Mouse (Mus musculus): ENCODE results near the gene Zdhhc18.

Zdhhc18 gene

GRCm38 (mm10) chr4:133600306-133600705 lies 49.6 kb downstream of the Zdhhc18 start:
- no peak for DNase-seq

- peak; percentile 72 for DNase-seq
Observed at GRCm38 (mm10) chr4:133599571-133600073, 50.3 kb downstream of the Zdhhc18 start.

- DNase-seq, result no peak
Observed at GRCm38 (mm10) chr4:133599116-133599515, 50.8 kb downstream of the Zdhhc18 start.

GRCm38 (mm10) chr4:133598616-133599015 lies 51.3 kb downstream of the Zdhhc18 start:
- DNase-seq, result no peak

GRCm38 (mm10) chr4:133596084-133596483 lies 53.9 kb downstream of the Zdhhc18 start:
- DNase-seq, result no peak

- DNase-seq, result no peak
Observed at GRCm38 (mm10) chr4:133595538-133595937, 54.4 kb downstream of the Zdhhc18 start.

- DNase-seq, result peak; percentile 71
Observed at GRCm38 (mm10) chr4:133592570-133592969, 57.4 kb downstream of the Zdhhc18 start.

GRCm38 (mm10) chr4:133584059-133584951 lies 65.6 kb downstream of the Zdhhc18 start, which contains the start of gene Gpn2:
TSS of gene Gpn2 (plus strand) at chr4:133584362.
- peak; percentile 79 for DNase-seq

GRCm38 (mm10) chr4:133583690-133584058 lies 66.3 kb downstream of the Zdhhc18 start:
- DNase-seq, result no peak

- DNase-seq, result no peak
Observed at GRCm38 (mm10) chr4:133577983-133578382, 72.0 kb downstream of the Zdhhc18 start.

- no peak for DNase-seq
Observed at GRCm38 (mm10) chr4:133574843-133575202, 75.1 kb downstream of the Zdhhc18 start.

- DNase-seq, result peak; percentile 88
Observed at GRCm38 (mm10) chr4:133574070-133574842, 75.7 kb downstream of the Zdhhc18 start, which contains the start of gene Gpatch3. TSS of gene Gpatch3 (plus strand) at chr4:133574745.

- DNase-seq, result no peak
Observed at GRCm38 (mm10) chr4:133570066-133570466, 79.9 kb downstream of the Zdhhc18 start.

- DNase-seq, result no peak
Observed at GRCm38 (mm10) chr4:133569291-133570065, 80.5 kb downstream of the Zdhhc18 start.

GRCm38 (mm10) chr4:133567251-133567650 lies 82.7 kb downstream of the Zdhhc18 start:
- DNase-seq, result no peak

- peak; percentile 19 for DNase-seq
Observed at GRCm38 (mm10) chr4:133563123-133563571, 86.8 kb downstream of the Zdhhc18 start.

- DNase-seq, result no peak
Observed at GRCm38 (mm10) chr4:133561622-133562021, 88.3 kb downstream of the Zdhhc18 start.

- no peak for DNase-seq
Observed at GRCm38 (mm10) chr4:133559846-133560245, 90.1 kb downstream of the Zdhhc18 start.

GRCm38 (mm10) chr4:133557041-133557717 lies 92.8 kb downstream of the Zdhhc18 start:
- DNase-seq, result no peak

All from right cerebral cortex, postnatal 4 days (tissue).